Mouse (Mus musculus): ENCODE measurements around the gene Arhgef38. TPM values are rescaled to one million over a fixed set of nuclear protein-coding genes. Genes with fewer than 3 reads are reported as not detected.

Arhgef38 gene
- polyA plus RNA-seq, 1 experiment from 2014 or later = 0.13 TPM

- Histone ChIP-seq H3K9ac (ENCODE audit: low read length) (no peak overlapping the region), H3K4me3 (ENCODE audit: low read length) (no peak overlapping the region), H3K27ac (ENCODE audit: low read length) (no peak overlapping the region), H3K36me3 (ENCODE audit: control insufficient read depth, insufficient read depth) (no peaks in the 10 kb centered on the region), H3K4me1 (ENCODE audit: control insufficient read depth, insufficient read depth, low read length) (no peaks in the 10 kb centered on the region), H3K27me3 (ENCODE audit: control insufficient read depth, insufficient read depth, low read length) (no peaks in the 10 kb centered on the region), H3K4me2 (ENCODE audit: low read depth, low read length) (no peak overlapping the region), H3K9me3 (replicated peaks; ENCODE audit: control insufficient read depth, low read length) (no peaks in the 10 kb centered on the region)
- ATAC-seq (replicated peaks; ENCODE audit: extremely low read depth, insufficient read depth, low FRiP score) = no peak
- 77% methylated on average over 8 of the region's 8 CpGs for WGBS
These were observed 80.1 kb downstream of the Arhgef38 start for GRCm38 (mm10) chr3:133154683-133155082.

DNA sequence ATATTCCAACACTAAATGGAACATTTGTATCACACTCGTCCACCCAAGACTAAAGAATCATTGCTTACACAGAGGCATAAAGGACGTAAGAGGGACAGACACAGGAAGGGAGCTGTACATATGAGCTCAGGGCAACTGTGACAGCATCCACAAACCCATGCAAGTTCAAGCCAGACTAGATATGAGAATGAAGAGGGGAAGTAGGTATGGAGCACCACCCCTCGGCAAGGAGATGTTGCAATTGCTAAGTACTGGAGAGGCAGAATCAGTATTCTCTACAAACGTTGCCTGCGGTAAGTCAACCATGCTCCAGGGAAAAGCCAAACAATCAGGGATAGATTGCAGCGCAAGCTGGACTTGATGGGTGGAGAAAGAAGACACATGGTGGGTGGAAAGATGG, 81.1 kb downstream of the Arhgef38 start:
- Histone ChIP-seq H3K27ac (ENCODE audit: low read length) (no peak overlapping the region), H3K9me3 (replicated peaks; ENCODE audit: control insufficient read depth, low read length) (no peaks in the 10 kb centered on the region), H3K36me3 (ENCODE audit: control insufficient read depth, insufficient read depth) (no peaks in the 10 kb centered on the region), H3K27me3 (ENCODE audit: control insufficient read depth, insufficient read depth, low read length) (no peaks in the 10 kb centered on the region), H3K9ac (ENCODE audit: low read length) (no peak overlapping the region), H3K4me2 (ENCODE audit: low read depth, low read length) (no peak overlapping the region), H3K4me1 (ENCODE audit: control insufficient read depth, insufficient read depth, low read length) (no peaks in the 10 kb centered on the region), H3K4me3 (ENCODE audit: low read length) (no peak overlapping the region)
- 62% methylated on average over 6 of the region's 6 CpGs for WGBS
- ATAC-seq (replicated peaks; ENCODE audit: extremely low read depth, insufficient read depth, low FRiP score) = no peak

GRCm38 (mm10) chr3:133152831-133153230, 81.9 kb downstream of the Arhgef38 start:
- Histone ChIP-seq H3K9ac (ENCODE audit: low read length) (no peak overlapping the region), H3K9me3 (replicated peaks; ENCODE audit: control insufficient read depth, low read length) (no peaks in the 10 kb centered on the region), H3K27ac (ENCODE audit: low read length) (no peak overlapping the region), H3K27me3 (ENCODE audit: control insufficient read depth, insufficient read depth, low read length) (no peaks in the 10 kb centered on the region), H3K36me3 (ENCODE audit: control insufficient read depth, insufficient read depth) (no peaks in the 10 kb centered on the region), H3K4me3 (ENCODE audit: low read length) (no peak overlapping the region), H3K4me2 (ENCODE audit: low read depth, low read length) (no peak overlapping the region), H3K4me1 (ENCODE audit: control insufficient read depth, insufficient read depth, low read length) (no peaks in the 10 kb centered on the region)
- no peak for ATAC-seq (replicated peaks; ENCODE audit: extremely low read depth, insufficient read depth, low FRiP score)
- 52% methylated on average over 1 of the region's 1 CpGs for WGBS

GRCm38 (mm10) chr3:133151629-133152028, 83.1 kb downstream of the Arhgef38 start:
- Histone ChIP-seq H3K4me2 (ENCODE audit: low read depth, low read length) (no peak overlapping the region), H3K36me3 (ENCODE audit: control insufficient read depth, insufficient read depth) (no peaks in the 10 kb centered on the region), H3K4me3 (ENCODE audit: low read length) (no peak overlapping the region), H3K27me3 (ENCODE audit: control insufficient read depth, insufficient read depth, low read length) (no peaks in the 10 kb centered on the region), H3K4me1 (ENCODE audit: control insufficient read depth, insufficient read depth, low read length) (no peaks in the 10 kb centered on the region), H3K27ac (ENCODE audit: low read length) (no peak overlapping the region), H3K9me3 (replicated peaks; ENCODE audit: control insufficient read depth, low read length) (no peaks in the 10 kb centered on the region), H3K9ac (ENCODE audit: low read length) (no peak overlapping the region)
- no peak for ATAC-seq (replicated peaks; ENCODE audit: extremely low read depth, insufficient read depth, low FRiP score)
- WGBS = 80% methylated on average over 6 of the region's 6 CpGs

DNA sequence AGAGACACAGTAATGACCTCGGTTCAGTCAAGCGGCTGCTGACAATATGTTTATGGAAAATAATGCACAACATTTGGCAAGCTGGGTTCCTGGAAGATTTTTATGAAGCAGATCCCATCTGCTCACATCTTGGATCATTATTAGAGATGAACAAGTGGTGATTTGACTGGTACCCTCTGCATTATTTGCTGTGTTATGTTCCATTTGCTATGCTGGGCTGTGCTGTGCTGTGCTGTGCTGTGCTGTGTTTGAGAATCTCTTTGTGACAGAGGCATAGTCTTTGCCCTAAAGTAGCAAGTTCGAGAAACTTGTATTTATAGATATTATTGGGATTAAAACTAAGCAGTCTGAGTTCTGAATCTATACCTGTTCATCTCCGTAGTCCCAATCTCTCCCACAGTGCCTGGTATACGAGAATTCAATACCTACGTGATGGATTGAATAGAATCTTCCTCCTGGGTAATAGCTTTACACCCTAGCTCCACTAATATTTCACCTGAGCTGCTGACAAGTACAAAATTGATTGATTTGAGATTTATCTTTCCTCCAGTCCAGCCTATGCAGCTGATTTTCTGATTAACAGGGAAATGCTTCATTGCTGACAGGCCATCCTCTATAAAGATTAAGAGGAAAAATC, 90.1 kb downstream of the Arhgef38 start:
- no peak for ATAC-seq (replicated peaks; ENCODE audit: extremely low read depth, insufficient read depth, low FRiP score)
- WGBS = 76% methylated on average over 6 of the region's 6 CpGs
- Histone ChIP-seq H3K27ac (ENCODE audit: low read length) (no peak overlapping the region), H3K4me3 (ENCODE audit: low read length) (no peak overlapping the region), H3K4me1 (ENCODE audit: control insufficient read depth, insufficient read depth, low read length) (no peaks in the 10 kb centered on the region), H3K36me3 (ENCODE audit: control insufficient read depth, insufficient read depth) (no peaks in the 10 kb centered on the region), H3K4me2 (ENCODE audit: low read depth, low read length) (no peak overlapping the region), H3K9me3 (replicated peaks; ENCODE audit: control insufficient read depth, low read length) (no peaks in the 10 kb centered on the region), H3K27me3 (ENCODE audit: control insufficient read depth, insufficient read depth, low read length) (no peaks in the 10 kb centered on the region), H3K9ac (ENCODE audit: low read length) (no peak overlapping the region)

- Histone ChIP-seq H3K4me1 (ENCODE audit: control insufficient read depth, insufficient read depth, low read length) (no peaks in the 10 kb centered on the region), H3K9ac (ENCODE audit: low read length) (no peak overlapping the region), H3K27ac (ENCODE audit: low read length) (no peak overlapping the region), H3K27me3 (ENCODE audit: control insufficient read depth, insufficient read depth, low read length) (no peaks in the 10 kb centered on the region), H3K9me3 (replicated peaks; ENCODE audit: control insufficient read depth, low read length) (no peaks in the 10 kb centered on the region), H3K4me2 (ENCODE audit: low read depth, low read length) (no peak overlapping the region), H3K36me3 (ENCODE audit: control insufficient read depth, insufficient read depth) (no peaks in the 10 kb centered on the region), H3K4me3 (ENCODE audit: low read length) (no peak overlapping the region)
- WGBS = 82% methylated on average over 6 of the region's 6 CpGs
- no peak for ATAC-seq (replicated peaks; ENCODE audit: extremely low read depth, insufficient read depth, low FRiP score)
These were observed 92.9 kb downstream of the Arhgef38 start for GRCm38 (mm10) chr3:133141877-133142276.

DNA sequence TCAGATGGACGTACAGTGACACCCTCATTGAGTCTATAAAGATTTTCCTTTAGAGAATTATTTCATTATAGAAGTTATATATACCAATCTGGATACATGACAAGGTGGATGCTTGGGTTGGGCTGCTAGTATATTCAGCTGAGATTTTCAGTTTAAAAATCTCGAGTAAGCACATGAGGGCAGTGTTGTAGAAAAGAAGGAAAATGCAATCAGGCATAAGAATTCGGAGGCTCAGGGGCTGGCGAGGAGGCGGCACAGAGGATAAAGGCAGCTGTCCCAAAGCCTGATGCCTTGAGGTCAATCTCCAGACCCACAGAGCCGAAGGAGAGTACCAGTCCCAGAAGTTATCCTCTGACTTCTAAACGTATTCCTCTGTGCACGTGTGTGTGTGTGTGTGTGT, 102.1 kb downstream of the Arhgef38 start:
- Histone ChIP-seq H3K27ac (ENCODE audit: low read length) (no peak overlapping the region), H3K9ac (ENCODE audit: low read length) (no peak overlapping the region), H3K4me1 (ENCODE audit: control insufficient read depth, insufficient read depth, low read length) (no peaks in the 10 kb centered on the region), H3K27me3 (ENCODE audit: control insufficient read depth, insufficient read depth, low read length) (no peaks in the 10 kb centered on the region), H3K9me3 (replicated peaks; ENCODE audit: control insufficient read depth, low read length) (no peaks in the 10 kb centered on the region), H3K4me2 (ENCODE audit: low read depth, low read length) (no peak overlapping the region), H3K36me3 (ENCODE audit: control insufficient read depth, insufficient read depth) (no peaks in the 10 kb centered on the region), H3K4me3 (ENCODE audit: low read length) (no peak overlapping the region)
- no peak for ATAC-seq (replicated peaks; ENCODE audit: extremely low read depth, insufficient read depth, low FRiP score)
- 68% methylated on average over 8 of the region's 8 CpGs for WGBS

- Histone ChIP-seq H3K36me3 (ENCODE audit: control insufficient read depth, insufficient read depth) (no peaks in the 10 kb centered on the region), H3K4me3 (ENCODE audit: low read length) (no peak overlapping the region), H3K27ac (ENCODE audit: low read length) (no peak overlapping the region), H3K4me1 (ENCODE audit: control insufficient read depth, insufficient read depth, low read length) (no peaks in the 10 kb centered on the region), H3K27me3 (ENCODE audit: control insufficient read depth, insufficient read depth, low read length) (no peaks in the 10 kb centered on the region), H3K9ac (ENCODE audit: low read length) (no peak overlapping the region), H3K4me2 (ENCODE audit: low read depth, low read length) (no peak overlapping the region), H3K9me3 (replicated peaks; ENCODE audit: control insufficient read depth, low read length) (no peaks in the 10 kb centered on the region)
- ATAC-seq (replicated peaks; ENCODE audit: extremely low read depth, insufficient read depth, low FRiP score) = no peak
- WGBS = 92% methylated on average over 5 of the region's 5 CpGs
These were observed 103.4 kb downstream of the Arhgef38 start for GRCm38 (mm10) chr3:133131372-133131771.

GRCm38 (mm10) chr3:133113281-133113680, 121.5 kb downstream of the Arhgef38 start:
- no peak overlapping the region for H3K4me3 ChIP-seq (ENCODE audit: low read length)
- peaks cover 9% of the 10 kb centered on the region for H3K36me3 ChIP-seq (ENCODE audit: control insufficient read depth, insufficient read depth)
- H3K4me2 ChIP-seq (ENCODE audit: low read depth, low read length) = no peak overlapping the region
- H3K9me3 ChIP-seq (replicated peaks; ENCODE audit: control insufficient read depth, low read length) = no peaks in the 10 kb centered on the region
- H3K27ac ChIP-seq (ENCODE audit: low read length) = no peak overlapping the region
- no peak overlapping the region for H3K9ac ChIP-seq (ENCODE audit: low read length)
- no peaks in the 10 kb centered on the region for H3K27me3 ChIP-seq (ENCODE audit: control insufficient read depth, insufficient read depth, low read length)
- no peak for ATAC-seq (replicated peaks; ENCODE audit: extremely low read depth, insufficient read depth, low FRiP score)
- no peaks in the 10 kb centered on the region for H3K4me1 ChIP-seq (ENCODE audit: control insufficient read depth, insufficient read depth, low read length)
- 47% methylated on average over 1 of the region's 1 CpGs for WGBS
